Mouse (Mus musculus): Measurements from ENCODE around the gene Olfr691. TPM values are rescaled to one million over a fixed set of nuclear protein-coding genes. Genes with fewer than 3 reads are reported as not detected.

Gene Olfr691
- total and polyA plus RNA-seq, 3 experiments = not detected

GRCm38 (mm10) chr7:105367930-105368329 is 25.9 kb upstream of the Olfr691 start, which contains the start of gene Olfr692:
Gene Olfr692, plus strand, starts transcription at chr7:105368230.
- H3K4me3 ChIP-seq (ENCODE audit: control insufficient read depth in 1 of 2, insufficient read depth in 1 of 2, low read depth in 2 of 2, low read length in 2 of 2) = no peak within 1 kb of the TSS
- DNase-seq (ENCODE audit: low read depth, low spot score) = no peak
- no peaks in the 10 kb centered on the region; a peak in 2 of 4 replicates for H3K4me1 ChIP-seq (ENCODE audit: control insufficient read depth in 1 of 2, insufficient read depth in 2 of 2, low read length in 2 of 2)
- no peaks in the 10 kb centered on the region for H3K9me3 ChIP-seq (replicated peaks; ENCODE audit: insufficient read depth, low read length)
- TF ChIP-seq MAX (IDR thresholded peaks at IDR 0.05; ENCODE audit: low read length) (no peak), ELF1 (IDR thresholded peaks at IDR 0.05; ENCODE audit: low read depth, low read length) (no peak), HCFC1 (IDR thresholded peaks at IDR 0.05; ENCODE audit: low read depth, low read length) (no peak), KAT2A (conservative IDR thresholded peaks at IDR 0.05; ENCODE audit: low read depth, low read length) (no peak), EP300 (IDR thresholded peaks at IDR 0.05; ENCODE audit: low read depth in 1 of 2, low read length in 2 of 2) (no peak), UBTF (IDR thresholded peaks at IDR 0.05; ENCODE audit: borderline replicate concordance, insufficient read depth, low read depth, low read length) (no peak), MXI1 (IDR thresholded peaks at IDR 0.05; ENCODE audit: low read depth, low read length) (no peak), CTCF (IDR thresholded peaks at IDR 0.05 in 2 of 3, conservative IDR thresholded peaks at IDR 0.05 in 1 of 3; ENCODE audit: control insufficient read depth in 1 of 3, insufficient read depth in 1 of 3, low read depth in 2 of 3, low read length in 3 of 3, poor library complexity in 1 of 3, severe bottlenecking in 1 of 3) (no peak), SIN3A (IDR thresholded peaks at IDR 0.05; ENCODE audit: low read length) (no peak), SMC3 (IDR thresholded peaks at IDR 0.05; ENCODE audit: low read depth, low read length) (no peak), MAZ (IDR thresholded peaks at IDR 0.05; ENCODE audit: low read depth, low read length) (no peak), USF1 (IDR thresholded peaks at IDR 0.05; ENCODE audit: low read depth, low read length) (no peak), ZNF384 (IDR thresholded peaks at IDR 0.05; ENCODE audit: low read depth, low read length) (no peak), POLR2AphosphoS5 (IDR thresholded peaks at IDR 0.05; ENCODE audit: borderline replicate concordance, low read depth, low read length) (no peak), NELFE (IDR thresholded peaks at IDR 0.05; ENCODE audit: low read depth, low read length) (no peak), MYB (IDR thresholded peaks at IDR 0.05; ENCODE audit: low read depth, low read length) (no peak), TBP (IDR thresholded peaks at IDR 0.05; ENCODE audit: low read depth, low read length) (no peak)
- H3K36me3 ChIP-seq (ENCODE audit: control insufficient read depth in 1 of 2, insufficient read depth in 2 of 2, low read length in 2 of 2) = peaks cover 0 to 2% of the 10 kb centered on the region in 2 experiments; a peak in 2 of 4 replicates
- no peak within 1 kb of the TSS for H3K9ac ChIP-seq (ENCODE audit: control insufficient read depth, low read depth, low read length, poor library complexity, severe bottlenecking)
- no peak within 1 kb of the TSS for H3K27ac ChIP-seq (ENCODE audit: control insufficient read depth, low read depth, low read length)
- H3K27me3 ChIP-seq (ENCODE audit: control insufficient read depth in 1 of 2, insufficient read depth in 2 of 2, low read length in 2 of 2) = no peaks in the 10 kb centered on the region
- H3K79me2 ChIP-seq (ENCODE audit: control insufficient read depth, insufficient read depth, low read length, poor library complexity) = no peaks in the 10 kb centered on the region

DNA sequence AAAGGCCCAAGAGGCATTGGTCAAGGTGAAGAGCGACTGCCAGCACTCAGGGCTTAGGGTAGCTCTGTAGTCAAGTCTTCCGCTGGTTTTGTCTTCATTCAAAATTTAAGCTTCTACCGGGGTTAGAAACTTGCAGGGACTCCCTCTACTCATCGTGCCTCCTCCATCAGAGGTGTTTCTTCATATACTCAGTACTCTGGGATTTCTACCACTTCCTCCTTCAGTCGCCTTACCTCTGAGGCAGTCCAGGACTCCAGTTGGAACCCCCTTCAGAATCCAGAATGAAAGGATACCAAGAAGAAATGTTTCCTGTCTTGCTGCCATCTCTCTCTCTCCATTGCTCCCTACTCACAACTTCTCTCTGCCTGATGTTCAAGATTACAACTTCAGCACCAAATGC is 25.2 kb upstream of the Olfr691 start:
- no peak for DNase-seq (ENCODE audit: low read depth, low spot score)
- TF ChIP-seq SIN3A (IDR thresholded peaks at IDR 0.05; ENCODE audit: low read length) = no peak
- TF ChIP-seq POLR2AphosphoS5 (IDR thresholded peaks at IDR 0.05; ENCODE audit: borderline replicate concordance, low read depth, low read length) = no peak
- TF ChIP-seq MEF2A (IDR thresholded peaks at IDR 0.05; ENCODE audit: extremely low read depth, insufficient replicate concordance, low read depth, low read length, poor library complexity, severe bottlenecking) = no peak
- TF ChIP-seq NELFE (IDR thresholded peaks at IDR 0.05; ENCODE audit: low read depth, low read length) = no peak
- no peak for TF ChIP-seq MAX (IDR thresholded peaks at IDR 0.05; ENCODE audit: low read length)
- TF ChIP-seq TCF12 (IDR thresholded peaks at IDR 0.05; ENCODE audit: low read depth, low read length) = no peak
- TF ChIP-seq ZKSCAN1 (IDR thresholded peaks at IDR 0.05; ENCODE audit: low read depth, low read length) = no peak
- TF ChIP-seq MYB (IDR thresholded peaks at IDR 0.05; ENCODE audit: low read depth, low read length) = no peak
- TF ChIP-seq HCFC1 (IDR thresholded peaks at IDR 0.05; ENCODE audit: low read depth, low read length) = no peak
- no peak for TF ChIP-seq USF2 (IDR thresholded peaks at IDR 0.05; ENCODE audit: borderline replicate concordance in 1 of 2, insufficient read depth in 1 of 2, low read depth in 1 of 2, low read length in 2 of 2)
- no peak for TF ChIP-seq POLR2A (IDR thresholded peaks at IDR 0.05; ENCODE audit: control insufficient read depth in 1 of 2, insufficient read depth in 1 of 2, low read depth in 1 of 2, low read length in 2 of 2, poor library complexity in 1 of 2)
- TF ChIP-seq ZNF384 (IDR thresholded peaks at IDR 0.05; ENCODE audit: low read depth, low read length) = no peak
- no peak for TF ChIP-seq MXI1 (IDR thresholded peaks at IDR 0.05; ENCODE audit: low read depth, low read length)
- no peak for TF ChIP-seq ZMIZ1 (IDR thresholded peaks at IDR 0.05; ENCODE audit: low read depth, low read length)
- H3K4me3 ChIP-seq (ENCODE audit: control insufficient read depth in 1 of 2, insufficient read depth in 1 of 2, low read depth in 2 of 2, low read length in 2 of 2) = no peak overlapping the region
- no peak overlapping the region for H3K9ac ChIP-seq (ENCODE audit: control insufficient read depth, low read depth, low read length, poor library complexity, severe bottlenecking)
- no peak overlapping the region for H3K27ac ChIP-seq (ENCODE audit: control insufficient read depth, low read depth, low read length)
- no peaks in the 10 kb centered on the region for H3K4me1 ChIP-seq (ENCODE audit: control insufficient read depth in 1 of 2, insufficient read depth in 2 of 2, low read length in 2 of 2)
- H3K9me3 ChIP-seq (replicated peaks; ENCODE audit: insufficient read depth, low read length) = no peaks in the 10 kb centered on the region
- H3K36me3 ChIP-seq (ENCODE audit: control insufficient read depth in 1 of 2, insufficient read depth in 2 of 2, low read length in 2 of 2) = no peaks in the 10 kb centered on the region
- H3K79me2 ChIP-seq (ENCODE audit: control insufficient read depth, insufficient read depth, low read length, poor library complexity) = no peaks in the 10 kb centered on the region
- H3K27me3 ChIP-seq (ENCODE audit: control insufficient read depth in 1 of 2, insufficient read depth in 2 of 2, low read length in 2 of 2) = no peaks in the 10 kb centered on the region

All from MEL (cell line).